Mouse (Mus musculus) A20 (cell line): ENCODE data around the gene Scyl3.

Experiments used
- DNase-seq: peaks from one replicate; pipeline ENCODE4 v3.0.0-alpha.2; 2011; ENCODE audit warnings: low read depth, low spot score

Gene Scyl3

GRCm38 (mm10) chr1:163958036-163958435 is 29.1 kb downstream of the Scyl3 start:
- DNase-seq: no peak

- DNase-seq: no peak
Observed at GRCm38 (mm10) chr1:163964008-163964689, 35.2 kb downstream of the Scyl3 start.

- DNase-seq: no peak
Observed at GRCm38 (mm10) chr1:163974471-163974870, 45.6 kb downstream of the Scyl3 start.

- peak; percentile 39 for DNase-seq
Observed at GRCm38 (mm10) chr1:163975088-163975487, 46.2 kb downstream of the Scyl3 start.

GRCm38 (mm10) chr1:163976515-163976914 is 47.6 kb downstream of the Scyl3 start:
- DNase-seq: peak; percentile 48

GRCm38 (mm10) chr1:163992371-163992770 is 63.5 kb downstream of the Scyl3 start:
- no peak for DNase-seq

- no peak for DNase-seq
Observed at GRCm38 (mm10) chr1:163994173-163994720, 65.3 kb downstream of the Scyl3 start.

GRCm38 (mm10) chr1:163994721-163995608 is 66.1 kb downstream of the Scyl3 start, which contains the start of the genes BC055324 and Mettl18:
TSS of gene BC055324 (minus strand) at chr1:163994796.
TSS of gene Mettl18 (plus strand) at chr1:163994889.
- DNase-seq: peak; percentile 97

GRCm38 (mm10) chr1:163995609-163995913 is 66.7 kb downstream of the Scyl3 start:
- no peak for DNase-seq

- no peak for DNase-seq
Observed at GRCm38 (mm10) chr1:164001831-164002452, 73.0 kb downstream of the Scyl3 start.

GRCm38 (mm10) chr1:164004311-164004710 is 75.4 kb downstream of the Scyl3 start:
- no peak for DNase-seq
